Mouse (Mus musculus) heart, postnatal 36 days (tissue): ENCODE results near the gene Mta3. TPM values are rescaled to one million over a fixed set of nuclear protein-coding genes. Genes with fewer than 3 reads are reported as not detected.
"Not testable (repeated sequence)": the region's sequence is repeated elsewhere in the genome, so short reads cannot be mapped to it uniquely, and the experiment has no call there.

Experiments
- DNase-seq, 2 experiments: peaks; one replicate each; pipeline ENCODE4 v3.0.0; 2021 to 2022
- intact Hi-C: fragments of 180-260 bp; cut with DNase I; formaldehyde crosslinking; loops from one replicate; pipeline ENCODE4 v1.15.1; 2025
- total RNA-seq, 2 experiments: library from RNA; stranded (reverse); gene quantifications; 2 replicates each; pipeline ENCODE4 v1.2.3; 2021

Mta3 gene
- total RNA-seq, 2 experiments from 2014 or later, result 22.2 to 22.4 TPM

- intact Hi-C loops, result loop anchor here (5.0 to 10.0 kb wide), 2 partner anchors 190 to 433 kb away; partner anchors contain the start of gene Cox7a2l
- no peak for DNase-seq
These were observed 1.4 kb downstream of the Mta3 start for GRCm38 (mm10) chr17:83707372-83707771.

GRCm38 (mm10) chr17:83707846-83708245, 1.9 kb downstream of the Mta3 start:
- no peak for DNase-seq
- intact Hi-C loops, result loop anchor here (5.0 to 10.0 kb wide), 2 partner anchors 191 to 433 kb away; partner anchors contain the start of gene Cox7a2l

DNA sequence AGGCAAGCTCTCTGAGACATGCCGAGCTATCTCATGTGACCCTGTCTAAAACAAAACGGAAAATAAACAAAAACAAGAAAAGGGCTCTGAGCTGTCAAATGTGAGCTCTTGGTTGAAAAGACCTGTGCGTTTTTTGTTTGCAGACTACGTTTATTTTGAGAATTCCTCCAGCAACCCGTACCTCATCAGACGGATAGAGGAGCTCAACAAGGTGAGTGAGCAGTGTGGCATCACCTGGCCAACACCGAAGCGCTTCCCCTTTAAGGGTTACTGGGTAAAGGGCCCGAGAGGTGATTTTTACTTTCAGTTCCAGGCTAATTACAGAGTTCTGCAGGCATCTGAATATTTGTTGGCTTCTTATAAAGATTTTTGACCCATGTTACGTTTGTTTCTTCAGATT, 2.3 kb downstream of the Mta3 start:
- no peak for DNase-seq
- intact Hi-C loops, result loop anchor here (5.0 to 10.0 kb wide), 2 partner anchors 191 to 433 kb away; partner anchors contain the start of gene Cox7a2l

DNA sequence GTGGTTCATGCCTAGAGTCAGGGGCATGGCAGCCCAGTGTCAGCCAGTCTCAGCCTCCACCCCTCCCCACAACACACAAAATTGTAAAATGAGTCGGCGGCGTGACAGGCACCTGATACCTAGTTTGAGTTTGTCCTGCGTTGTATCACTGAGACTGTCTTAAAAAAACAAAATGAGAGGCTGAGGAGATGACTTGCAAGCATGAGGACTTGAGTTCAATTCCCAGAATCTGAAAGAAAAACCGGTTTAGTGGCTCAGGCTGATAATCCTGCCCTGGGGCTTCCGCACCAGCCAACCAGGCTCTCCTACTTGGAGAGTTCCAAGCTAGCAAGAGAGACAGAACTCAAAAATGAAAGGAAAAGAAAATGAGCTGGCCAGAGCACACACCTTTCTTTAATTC, 2.9 kb downstream of the Mta3 start:
- intact Hi-C loops, result loop anchor here (5.0 to 10.0 kb wide), 2 partner anchors 192 to 434 kb away; partner anchors contain the start of gene Cox7a2l
- DNase-seq, result no peak

DNA sequence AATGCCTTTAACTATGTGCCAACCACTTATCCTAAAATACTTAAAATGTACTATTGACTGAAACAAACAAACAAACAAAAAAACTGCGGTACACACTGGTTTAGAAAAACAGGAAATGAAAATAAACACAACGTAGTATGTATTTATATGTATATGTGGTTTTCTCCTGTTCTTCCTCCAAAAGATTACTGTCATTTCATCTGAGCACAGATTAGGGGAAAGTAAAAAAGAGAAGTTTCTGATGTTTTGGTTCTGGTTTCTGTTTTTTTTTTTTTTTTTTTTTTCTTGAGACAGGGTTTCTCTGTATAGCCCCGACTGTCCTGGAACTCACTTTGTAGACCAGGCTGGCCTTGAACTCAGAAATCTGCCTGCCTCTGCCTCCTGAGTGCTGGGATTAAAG, 3.6 kb downstream of the Mta3 start:
- intact Hi-C loops, result loop anchor here (5.0 to 10.0 kb wide), 2 partner anchors 192 to 435 kb away; partner anchors contain the start of gene Cox7a2l
- DNase-seq, result not testable (repeated sequence)

GRCm38 (mm10) chr17:83710639-83711038, 4.7 kb downstream of the Mta3 start:
- no peak for DNase-seq
- intact Hi-C loops, result no loop called here

DNA sequence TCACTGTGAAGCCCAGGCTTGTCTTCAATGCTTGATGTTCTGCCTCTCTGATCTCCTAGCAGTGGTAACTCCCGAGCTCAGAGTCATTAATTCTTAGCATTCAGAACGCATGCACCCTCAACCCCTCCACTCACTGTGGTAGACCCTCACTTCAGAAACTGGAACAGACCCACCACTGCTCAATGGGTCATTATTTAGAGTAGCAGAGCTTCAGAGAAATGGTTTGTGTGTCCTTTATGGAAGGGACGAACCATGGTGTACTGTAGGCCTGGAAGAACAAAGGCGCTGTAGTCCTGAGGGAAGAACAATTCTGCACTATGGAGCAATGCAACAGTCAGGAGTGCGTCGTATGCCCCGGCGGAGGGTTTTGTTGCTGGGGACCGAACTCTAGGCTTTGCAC, 6.4 kb downstream of the Mta3 start:
- intact Hi-C loops, result no loop called here
- DNase-seq, result no peak

- intact Hi-C loops, result no loop called here
- no peak for DNase-seq
These were observed 14.5 kb downstream of the Mta3 start for GRCm38 (mm10) chr17:83720449-83720848.

- no peak for DNase-seq
- intact Hi-C loops, result no loop called here
These were observed 15.2 kb downstream of the Mta3 start for GRCm38 (mm10) chr17:83721157-83721556.

GRCm38 (mm10) chr17:83723064-83723463, 17.1 kb downstream of the Mta3 start:
- intact Hi-C loops, result no loop called here
- DNase-seq, result no peak

- DNase-seq, result no peak
- intact Hi-C loops, result no loop called here
These were observed 20.5 kb downstream of the Mta3 start for GRCm38 (mm10) chr17:83726496-83726895.

GRCm38 (mm10) chr17:83727707-83728106, 21.7 kb downstream of the Mta3 start:
- no peak for DNase-seq
- intact Hi-C loops, result no loop called here

DNA sequence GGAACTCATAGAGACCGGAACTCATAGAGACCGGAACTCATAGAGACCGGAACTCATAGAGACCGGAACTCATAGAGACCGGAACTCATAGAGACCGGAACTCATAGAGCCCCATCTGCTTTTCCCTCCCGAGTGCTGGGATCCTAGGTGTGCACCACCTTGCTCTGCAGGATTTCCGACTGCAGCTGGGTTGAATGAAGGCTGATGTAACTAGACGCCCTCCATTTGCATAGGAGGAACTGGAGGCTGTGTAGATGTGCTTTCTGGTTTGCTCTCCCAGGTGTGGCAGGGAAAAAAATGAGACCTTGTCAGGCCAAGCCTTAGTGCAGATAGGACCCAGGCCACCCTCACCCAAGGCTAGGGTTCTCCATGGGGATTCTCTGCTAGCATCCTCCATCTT, 23.1 kb downstream of the Mta3 start:
- intact Hi-C loops, result no loop called here
- no peak for DNase-seq

- no peak for DNase-seq
- intact Hi-C loops, result loop anchor here (10.0 kb wide), 1 partner anchor 455 kb away; no protein-coding TSS in a partner anchor
These were observed 24.2 kb downstream of the Mta3 start for GRCm38 (mm10) chr17:83730123-83730522.

GRCm38 (mm10) chr17:83732166-83732629, 26.2 kb downstream of the Mta3 start:
- peak; percentile 30 to 41 for DNase-seq
- intact Hi-C loops, result loop anchor here (1.0 to 10.0 kb wide), 2 partner anchors 100 to 457 kb away; no protein-coding TSS in a partner anchor

- intact Hi-C loops, result loop anchor here (1.0 to 10.0 kb wide), 2 partner anchors 100 to 458 kb away; no protein-coding TSS in a partner anchor
These were observed 26.8 kb downstream of the Mta3 start for GRCm38 (mm10) chr17:83732801-83733200.

GRCm38 (mm10) chr17:83736701-83737100, 30.7 kb downstream of the Mta3 start:
- DNase-seq, result no peak
- intact Hi-C loops, result loop anchor here (10.0 kb wide), 1 partner anchor 462 kb away; no protein-coding TSS in a partner anchor

More at GRCm38 (mm10) chr17:83732801-83733200, 26.8 kb downstream of the Mta3 start:
- peak; percentile 61 to 78 for DNase-seq

GRCm38 (mm10) chr17:83737775-83738174, 31.8 kb downstream of the Mta3 start:
- DNase-seq, result no peak
- intact Hi-C loops, result loop anchor here (10.0 kb wide), 1 partner anchor 463 kb away; no protein-coding TSS in a partner anchor

- intact Hi-C loops, result no loop called here
- no peak for DNase-seq
These were observed 34.2 kb downstream of the Mta3 start for GRCm38 (mm10) chr17:83740135-83740676.

- intact Hi-C loops, result no loop called here
- DNase-seq, result no peak
These were observed 35.3 kb downstream of the Mta3 start for GRCm38 (mm10) chr17:83741243-83741642.

DNA sequence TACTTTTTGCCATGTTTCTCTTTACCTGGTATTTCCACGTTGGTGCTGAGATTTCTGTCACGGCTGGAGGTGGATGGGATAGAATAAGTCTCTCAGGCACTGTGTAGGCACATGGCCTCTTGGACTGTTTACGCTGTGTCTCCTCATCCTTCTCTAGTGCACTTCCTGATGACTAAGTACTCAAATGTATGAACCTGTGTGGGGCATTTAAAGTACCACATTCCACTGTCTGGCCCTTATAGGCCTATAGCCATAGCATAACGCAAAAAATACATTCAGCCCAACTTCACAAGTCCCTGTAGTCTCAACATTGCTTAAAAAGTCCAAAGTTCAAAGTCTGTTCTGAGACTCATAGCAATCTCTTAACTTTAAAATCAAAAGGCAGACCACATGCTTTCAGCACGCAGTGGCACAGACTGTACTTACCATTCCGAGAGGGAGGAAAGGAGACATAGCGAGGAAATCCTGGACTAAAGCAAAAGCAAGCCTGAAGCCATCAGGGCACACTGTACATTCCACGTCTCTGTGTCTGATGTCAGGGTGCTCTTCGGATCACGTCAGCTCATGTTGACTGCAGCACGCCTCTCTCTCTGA, 38.4 kb downstream of the Mta3 start:
- no peak for DNase-seq
- intact Hi-C loops, result no loop called here
